Mouse (Mus musculus): ENCODE measurements around the gene D630039A03Rik. TPM values are rescaled to one million over a fixed set of nuclear protein-coding genes. Genes with fewer than 3 reads are reported as not detected.

The D630039A03Rik gene
- polyA plus RNA-seq, 1 experiment = 0.06 TPM

DNA sequence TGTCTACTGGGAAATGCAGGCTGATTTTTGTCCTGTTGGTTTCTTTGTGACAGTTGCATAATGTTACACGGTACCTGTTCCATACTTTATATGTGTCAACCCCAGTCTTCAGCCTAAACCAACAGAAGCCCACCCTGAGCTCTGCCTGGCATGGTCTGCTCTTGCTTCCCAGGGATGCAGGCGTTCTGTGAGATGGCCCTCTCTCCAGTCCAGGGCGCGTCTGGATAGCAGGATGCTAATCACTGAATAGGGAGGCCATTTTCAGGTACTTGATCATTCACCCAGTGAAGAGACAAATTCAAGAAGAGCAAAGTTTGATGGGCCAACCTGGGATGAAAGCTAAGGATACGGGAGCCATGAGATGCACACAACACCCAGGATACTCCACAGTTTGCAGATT lies 37.0 kb downstream of the D630039A03Rik start:
- H3K4me1 ChIP-seq (ENCODE audit: control insufficient read depth, insufficient read depth, low read length) = no peaks in the 10 kb centered on the region
- H3K36me3 ChIP-seq (ENCODE audit: control insufficient read depth, insufficient read depth, low read length) = no peaks in the 10 kb centered on the region
- no peak overlapping the region for H3K27ac ChIP-seq (ENCODE audit: control insufficient read depth, insufficient read depth, low read depth, low read length)
- no peak overlapping the region for H3K4me3 ChIP-seq (ENCODE audit: control insufficient read depth, low read depth, low read length)
- no peaks in the 10 kb centered on the region for H3K27me3 ChIP-seq (ENCODE audit: control insufficient read depth, insufficient read depth, low read length)
- TF ChIP-seq CTCF (IDR thresholded peaks at IDR 0.05; ENCODE audit: control insufficient read depth, insufficient read depth, insufficient replicate concordance, low read depth, low read length) = no peak
- no peak for TF ChIP-seq POLR2A (IDR thresholded peaks at IDR 0.05; ENCODE audit: control insufficient read depth, low read depth, low read length)

DNA sequence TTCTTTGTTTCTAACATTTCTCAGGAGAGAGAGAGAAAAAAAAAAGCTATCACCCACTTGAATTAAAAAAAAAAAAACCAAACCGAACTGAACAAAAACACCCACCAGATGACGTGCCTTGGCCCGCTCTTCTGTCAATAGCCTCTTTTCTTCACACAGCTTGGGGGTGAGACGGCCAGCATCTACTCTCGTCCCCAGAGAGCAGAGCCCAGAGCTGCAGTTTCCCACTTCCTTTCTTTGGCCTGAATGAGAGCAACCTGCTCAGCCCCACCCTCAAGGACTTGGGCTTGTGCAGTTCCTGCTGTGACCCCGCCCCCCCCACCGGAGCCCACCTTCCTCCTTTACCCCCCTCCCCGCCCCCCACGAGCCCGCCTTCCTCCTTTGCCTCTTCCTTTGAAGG lies 48.6 kb downstream of the D630039A03Rik start:
- Histone ChIP-seq H3K27me3 (ENCODE audit: control insufficient read depth, insufficient read depth, low read length) (no peaks in the 10 kb centered on the region), H3K36me3 (ENCODE audit: control insufficient read depth, insufficient read depth, low read length) (no peaks in the 10 kb centered on the region), H3K27ac (ENCODE audit: control insufficient read depth, insufficient read depth, low read depth, low read length) (no peak overlapping the region), H3K4me3 (ENCODE audit: control insufficient read depth, low read depth, low read length) (no peak overlapping the region), H3K4me1 (ENCODE audit: control insufficient read depth, insufficient read depth, low read length) (no peaks in the 10 kb centered on the region; the same call in 1 of the 2 replicates)
- TF ChIP-seq POLR2A (IDR thresholded peaks at IDR 0.05; ENCODE audit: control insufficient read depth, low read depth, low read length) = no peak

DNA sequence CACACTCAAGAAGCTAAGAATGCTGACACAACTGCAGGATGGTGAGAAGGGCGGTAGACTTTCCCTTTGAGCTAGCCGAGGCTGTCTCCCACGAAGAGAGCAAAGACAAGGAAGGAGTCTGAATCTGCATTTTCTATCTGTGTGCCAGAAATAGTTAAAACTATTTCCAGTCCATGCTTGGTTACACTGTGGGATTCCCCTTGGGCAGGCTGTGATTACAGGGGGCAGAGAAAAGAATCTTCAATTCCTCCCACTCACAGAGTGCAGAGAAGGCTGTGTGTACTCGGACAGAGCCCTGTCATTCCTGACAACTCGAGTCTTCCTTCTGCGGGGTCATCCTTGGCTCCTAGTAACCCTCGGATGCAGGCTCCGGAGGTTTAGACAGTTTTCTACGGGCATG lies 49.1 kb downstream of the D630039A03Rik start:
- H3K4me1 ChIP-seq (ENCODE audit: control insufficient read depth, insufficient read depth, low read length) = no peaks in the 10 kb centered on the region; the same call in 1 of the 2 replicates
- TF ChIP-seq CTCF (IDR thresholded peaks at IDR 0.05; ENCODE audit: control insufficient read depth, insufficient read depth, insufficient replicate concordance, low read depth, low read length) = no peak
- no peak for TF ChIP-seq POLR2A (IDR thresholded peaks at IDR 0.05; ENCODE audit: control insufficient read depth, low read depth, low read length)
- no peak overlapping the region for H3K4me3 ChIP-seq (ENCODE audit: control insufficient read depth, low read depth, low read length)
- no peak overlapping the region for H3K27ac ChIP-seq (ENCODE audit: control insufficient read depth, insufficient read depth, low read depth, low read length)
- H3K36me3 ChIP-seq (ENCODE audit: control insufficient read depth, insufficient read depth, low read length) = no peaks in the 10 kb centered on the region
- no peaks in the 10 kb centered on the region for H3K27me3 ChIP-seq (ENCODE audit: control insufficient read depth, insufficient read depth, low read length)

DNA sequence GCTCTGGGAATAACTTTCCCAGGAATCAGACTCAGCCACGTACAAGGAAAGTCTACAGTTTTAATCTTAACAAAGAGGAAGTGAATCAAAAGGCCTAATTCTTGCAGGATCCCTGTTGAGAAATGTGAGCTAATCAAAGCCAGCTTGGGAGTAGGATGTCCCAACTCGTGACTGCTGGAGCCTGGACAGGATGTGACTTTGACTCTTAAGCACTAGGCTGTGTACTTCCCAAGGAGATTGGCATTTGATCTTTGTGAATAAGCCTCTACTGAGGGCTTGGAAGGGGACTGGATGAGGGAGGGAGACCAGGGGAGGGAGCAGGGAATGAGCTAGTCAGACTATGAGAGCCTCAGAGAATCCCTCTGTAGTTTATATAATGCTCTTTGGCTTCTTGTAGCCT lies 50.0 kb downstream of the D630039A03Rik start:
- Histone ChIP-seq H3K36me3 (ENCODE audit: control insufficient read depth, insufficient read depth, low read length) (no peaks in the 10 kb centered on the region), H3K27me3 (ENCODE audit: control insufficient read depth, insufficient read depth, low read length) (no peaks in the 10 kb centered on the region), H3K27ac (ENCODE audit: control insufficient read depth, insufficient read depth, low read depth, low read length) (no peak overlapping the region; the same call in 1 of the 2 replicates), H3K4me3 (ENCODE audit: control insufficient read depth, low read depth, low read length) (no peak overlapping the region), H3K4me1 (ENCODE audit: control insufficient read depth, insufficient read depth, low read length) (no peaks in the 10 kb centered on the region; the same call in 1 of the 2 replicates)
- no peak for TF ChIP-seq POLR2A (IDR thresholded peaks at IDR 0.05; ENCODE audit: control insufficient read depth, low read depth, low read length)
- no peak for TF ChIP-seq CTCF (IDR thresholded peaks at IDR 0.05; ENCODE audit: control insufficient read depth, insufficient read depth, insufficient replicate concordance, low read depth, low read length)

DNA sequence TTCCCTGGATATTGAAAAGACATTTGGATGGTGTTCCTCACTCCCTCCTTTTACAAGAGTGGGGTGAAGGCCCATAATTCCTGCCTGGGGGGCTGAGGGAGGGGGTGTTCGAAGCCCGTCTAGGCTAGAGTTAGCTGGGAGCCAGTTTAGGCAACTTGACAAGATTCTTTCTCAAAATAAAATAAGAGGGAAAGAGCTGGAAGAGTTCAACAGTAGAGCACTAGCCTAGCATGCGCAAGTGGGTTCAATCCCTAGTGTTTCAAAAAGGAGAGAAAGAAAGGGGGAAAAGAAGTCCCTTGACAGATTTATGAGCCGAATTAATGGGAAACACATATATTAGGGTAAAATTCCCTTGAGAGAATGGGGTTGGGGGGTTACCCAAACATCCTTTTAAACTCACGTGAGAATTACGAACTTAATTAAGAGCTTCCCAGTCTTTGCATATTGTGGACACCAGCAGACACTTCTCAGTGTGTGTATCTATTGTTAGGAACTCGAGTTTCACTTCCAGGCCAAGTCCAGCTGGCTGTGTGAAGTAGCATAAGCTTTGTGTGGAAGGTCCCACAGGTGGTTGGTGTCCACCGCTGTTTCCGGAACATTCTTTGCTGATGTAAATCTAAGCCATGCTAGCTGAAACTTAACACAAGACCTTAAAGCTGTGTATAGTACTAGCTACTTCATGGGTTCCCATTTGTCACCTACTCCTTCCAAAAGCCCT lies 53.7 kb downstream of the D630039A03Rik start:
- Histone ChIP-seq H3K27ac (ENCODE audit: control insufficient read depth, insufficient read depth, low read depth, low read length) (no peak overlapping the region), H3K27me3 (ENCODE audit: control insufficient read depth, insufficient read depth, low read length) (no peaks in the 10 kb centered on the region), H3K4me1 (ENCODE audit: control insufficient read depth, insufficient read depth, low read length) (no peaks in the 10 kb centered on the region; the same call in 1 of the 2 replicates), H3K36me3 (ENCODE audit: control insufficient read depth, insufficient read depth, low read length) (no peaks in the 10 kb centered on the region), H3K4me3 (ENCODE audit: control insufficient read depth, low read depth, low read length) (no peak overlapping the region)
- TF ChIP-seq POLR2A (IDR thresholded peaks at IDR 0.05; ENCODE audit: control insufficient read depth, low read depth, low read length) (no peak), CTCF (IDR thresholded peaks at IDR 0.05; ENCODE audit: control insufficient read depth, insufficient read depth, insufficient replicate concordance, low read depth, low read length) (no peak)

DNA sequence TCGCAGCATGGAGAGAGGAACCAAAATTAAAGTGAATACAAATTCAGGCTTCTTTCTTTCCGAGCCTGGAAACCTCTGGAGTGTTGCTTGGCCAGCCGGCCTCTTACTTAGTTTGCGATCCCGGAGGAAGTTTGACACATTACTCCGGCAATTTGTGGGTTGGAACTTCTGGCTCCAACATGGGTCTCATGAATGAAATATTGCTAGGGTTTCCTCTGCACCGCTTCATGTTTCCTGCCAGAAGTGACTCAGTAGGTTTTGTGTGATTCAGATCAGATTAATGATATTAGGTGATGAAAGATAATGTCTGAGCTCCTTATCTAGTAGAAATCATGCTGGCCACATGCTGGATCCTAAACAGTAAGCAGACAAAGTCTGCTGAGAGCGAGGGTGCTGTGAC lies 54.2 kb downstream of the D630039A03Rik start:
- Histone ChIP-seq H3K36me3 (ENCODE audit: control insufficient read depth, insufficient read depth, low read length) (no peaks in the 10 kb centered on the region), H3K4me1 (ENCODE audit: control insufficient read depth, insufficient read depth, low read length) (no peaks in the 10 kb centered on the region; the same call in 1 of the 2 replicates), H3K27ac (ENCODE audit: control insufficient read depth, insufficient read depth, low read depth, low read length) (no peak overlapping the region), H3K4me3 (ENCODE audit: control insufficient read depth, low read depth, low read length) (no peak overlapping the region), H3K27me3 (ENCODE audit: control insufficient read depth, insufficient read depth, low read length) (no peaks in the 10 kb centered on the region)
- TF ChIP-seq POLR2A (IDR thresholded peaks at IDR 0.05; ENCODE audit: control insufficient read depth, low read depth, low read length) (no peak), CTCF (IDR thresholded peaks at IDR 0.05; ENCODE audit: control insufficient read depth, insufficient read depth, insufficient replicate concordance, low read depth, low read length) (no peak)

DNA sequence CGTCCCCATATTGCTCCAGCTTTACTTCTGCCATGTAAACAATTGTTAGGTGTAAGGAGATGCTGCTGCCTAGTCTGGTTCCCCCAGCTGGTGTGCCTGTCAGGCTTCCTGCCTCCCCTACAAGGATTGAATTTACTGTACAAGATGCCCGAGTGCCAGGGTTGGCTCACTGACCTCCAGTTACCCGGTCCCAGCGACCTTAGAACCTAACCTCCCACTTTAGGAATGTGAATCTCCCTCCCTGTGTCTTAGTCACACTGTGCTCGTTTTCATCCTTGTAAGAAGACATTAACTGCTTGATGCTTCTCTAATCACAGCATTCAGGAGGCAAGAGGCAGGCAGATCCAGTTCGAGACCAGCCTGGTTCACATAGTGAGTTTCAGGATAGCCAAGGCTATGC lies 54.9 kb downstream of the D630039A03Rik start:
- Histone ChIP-seq H3K27me3 (ENCODE audit: control insufficient read depth, insufficient read depth, low read length) (no peaks in the 10 kb centered on the region), H3K27ac (ENCODE audit: control insufficient read depth, insufficient read depth, low read depth, low read length) (no peak overlapping the region), H3K4me1 (ENCODE audit: control insufficient read depth, insufficient read depth, low read length) (no peaks in the 10 kb centered on the region; the same call in 1 of the 2 replicates), H3K36me3 (ENCODE audit: control insufficient read depth, insufficient read depth, low read length) (no peaks in the 10 kb centered on the region), H3K4me3 (ENCODE audit: control insufficient read depth, low read depth, low read length) (no peak overlapping the region)
- no peak for TF ChIP-seq POLR2A (IDR thresholded peaks at IDR 0.05; ENCODE audit: control insufficient read depth, low read depth, low read length)
- no peak for TF ChIP-seq CTCF (IDR thresholded peaks at IDR 0.05; ENCODE audit: control insufficient read depth, insufficient read depth, insufficient replicate concordance, low read depth, low read length)

Measured in testis, adult 2 months (tissue).